Mouse (Mus musculus): ENCODE measurements at regions not wholly inside any gene's neighbourhood (a gene's known extent, or its start where the extent isn't known, plus 50 kb on each side); places are given as distances from the start of the nearest gene placed in this dataset.

- Histone ChIP-seq H3K9me3 (replicated peaks; ENCODE audit: control insufficient read depth, low read length) (no peaks in the 10 kb centered on the region), H3K27ac (ENCODE audit: low read depth, low read length) (no peak overlapping the region), H3K27me3 (ENCODE audit: control insufficient read depth, insufficient read depth, low read length) (no peaks in the 10 kb centered on the region), H3K9ac (ENCODE audit: low read depth, low read length) (no peak overlapping the region), H3K36me3 (ENCODE audit: control insufficient read depth, insufficient read depth, low read length) (no peaks in the 10 kb centered on the region), H3K4me2 (no peak overlapping the region), H3K4me3 (ENCODE audit: low read depth, low read length) (no peak overlapping the region), H3K4me1 (ENCODE audit: control insufficient read depth, insufficient read depth, low read length) (no peaks in the 10 kb centered on the region)
- no peak for ATAC-seq (replicated peaks; ENCODE audit: insufficient number of reproducible peaks, low FRiP score, low TSS enrichment)
Measured at GRCm38 (mm10) chr15:60601885-60602284, 251.7 kb downstream of the Fam84b start.

GRCm38 (mm10) chr15:60577084-60577483 is 276.5 kb downstream of the Fam84b start:
- Histone ChIP-seq H3K27me3 (ENCODE audit: control insufficient read depth, insufficient read depth, low read length) (no peaks in the 10 kb centered on the region), H3K27ac (ENCODE audit: low read depth, low read length) (no peak overlapping the region), H3K4me2 (no peak overlapping the region), H3K4me3 (ENCODE audit: low read depth, low read length) (no peak overlapping the region), H3K36me3 (ENCODE audit: control insufficient read depth, insufficient read depth, low read length) (no peaks in the 10 kb centered on the region), H3K9me3 (replicated peaks; ENCODE audit: control insufficient read depth, low read length) (no peaks in the 10 kb centered on the region), H3K9ac (ENCODE audit: low read depth, low read length) (no peak overlapping the region), H3K4me1 (ENCODE audit: control insufficient read depth, insufficient read depth, low read length) (no peaks in the 10 kb centered on the region)
- 77% methylated on average over 5 of the region's 5 CpGs for WGBS (ENCODE audit: insufficient replicate concordance)
- ATAC-seq (replicated peaks; ENCODE audit: insufficient number of reproducible peaks, low FRiP score, low TSS enrichment): no peak

- Histone ChIP-seq H3K27me3 (ENCODE audit: control insufficient read depth, insufficient read depth, low read length) (no peaks in the 10 kb centered on the region), H3K4me1 (ENCODE audit: control insufficient read depth, insufficient read depth, low read length) (no peaks in the 10 kb centered on the region), H3K9me3 (replicated peaks; ENCODE audit: control insufficient read depth, low read length) (no peaks in the 10 kb centered on the region), H3K4me2 (no peak overlapping the region), H3K9ac (ENCODE audit: low read depth, low read length) (no peak overlapping the region), H3K36me3 (ENCODE audit: control insufficient read depth, insufficient read depth, low read length) (no peaks in the 10 kb centered on the region), H3K27ac (ENCODE audit: low read depth, low read length) (no peak overlapping the region), H3K4me3 (ENCODE audit: low read depth, low read length) (no peak overlapping the region)
- no peak for ATAC-seq (replicated peaks; ENCODE audit: insufficient number of reproducible peaks, low FRiP score, low TSS enrichment)
- 83% methylated on average over 3 of the region's 3 CpGs for WGBS (ENCODE audit: insufficient replicate concordance)
Measured at GRCm38 (mm10) chr15:60566267-60566666, 287.3 kb downstream of the Fam84b start.

- H3K27me3 ChIP-seq (ENCODE audit: control insufficient read depth, insufficient read depth, low read length): no peaks in the 10 kb centered on the region
- ATAC-seq (replicated peaks; ENCODE audit: insufficient number of reproducible peaks, low FRiP score, low TSS enrichment): no peak
- no peak overlapping the region for H3K4me3 ChIP-seq (ENCODE audit: low read depth, low read length)
- H3K4me1 ChIP-seq (ENCODE audit: control insufficient read depth, insufficient read depth, low read length): no peaks in the 10 kb centered on the region
- H3K27ac ChIP-seq (ENCODE audit: low read depth, low read length): no peak overlapping the region
- H3K9me3 ChIP-seq (replicated peaks; ENCODE audit: control insufficient read depth, low read length): no peaks in the 10 kb centered on the region
- no peak overlapping the region for H3K9ac ChIP-seq (ENCODE audit: low read depth, low read length)
- no peaks in the 10 kb centered on the region for H3K36me3 ChIP-seq (ENCODE audit: control insufficient read depth, insufficient read depth, low read length)
- no peak overlapping the region for H3K4me2 ChIP-seq
- WGBS (ENCODE audit: insufficient replicate concordance): 42% methylated on average over 2 of the region's 2 CpGs
Measured at GRCm38 (mm10) chr15:60565017-60565416, 288.6 kb downstream of the Fam84b start.

GRCm38 (mm10) chr15:60560641-60561040 is 292.9 kb downstream of the Fam84b start:
- H3K4me3 ChIP-seq (ENCODE audit: low read depth, low read length): no peak overlapping the region
- H3K36me3 ChIP-seq (ENCODE audit: control insufficient read depth, insufficient read depth, low read length): no peaks in the 10 kb centered on the region
- no peaks in the 10 kb centered on the region for H3K9me3 ChIP-seq (replicated peaks; ENCODE audit: control insufficient read depth, low read length)
- 72% methylated on average over 1 of the region's 1 CpGs for WGBS (ENCODE audit: insufficient replicate concordance)
- no peak for ATAC-seq (replicated peaks; ENCODE audit: insufficient number of reproducible peaks, low FRiP score, low TSS enrichment)
- no peaks in the 10 kb centered on the region for H3K4me1 ChIP-seq (ENCODE audit: control insufficient read depth, insufficient read depth, low read length)
- H3K4me2 ChIP-seq: no peak overlapping the region
- no peaks in the 10 kb centered on the region for H3K27me3 ChIP-seq (ENCODE audit: control insufficient read depth, insufficient read depth, low read length)
- no peak overlapping the region for H3K27ac ChIP-seq (ENCODE audit: low read depth, low read length)
- H3K9ac ChIP-seq (ENCODE audit: low read depth, low read length): no peak overlapping the region

- 80% methylated on average over 2 of the region's 2 CpGs for WGBS (ENCODE audit: insufficient replicate concordance)
- H3K27ac ChIP-seq (ENCODE audit: low read depth, low read length): no peak overlapping the region
- H3K4me3 ChIP-seq (ENCODE audit: low read depth, low read length): no peak overlapping the region
- no peaks in the 10 kb centered on the region for H3K36me3 ChIP-seq (ENCODE audit: control insufficient read depth, insufficient read depth, low read length)
- no peaks in the 10 kb centered on the region for H3K4me1 ChIP-seq (ENCODE audit: control insufficient read depth, insufficient read depth, low read length)
- ATAC-seq (replicated peaks; ENCODE audit: insufficient number of reproducible peaks, low FRiP score, low TSS enrichment): no peak
- no peaks in the 10 kb centered on the region for H3K27me3 ChIP-seq (ENCODE audit: control insufficient read depth, insufficient read depth, low read length)
- H3K4me2 ChIP-seq: no peak overlapping the region
- no peaks in the 10 kb centered on the region; the same call in 1 of the 2 replicates for H3K9me3 ChIP-seq (replicated peaks; ENCODE audit: control insufficient read depth, low read length)
- no peak overlapping the region for H3K9ac ChIP-seq (ENCODE audit: low read depth, low read length)
Measured at GRCm38 (mm10) chr15:60555691-60556090, 297.9 kb downstream of the Fam84b start.

- no peaks in the 10 kb centered on the region for H3K4me1 ChIP-seq (ENCODE audit: control insufficient read depth, insufficient read depth, low read length)
- 45% methylated on average over 1 of the region's 1 CpGs for WGBS (ENCODE audit: insufficient replicate concordance)
- ATAC-seq (replicated peaks; ENCODE audit: insufficient number of reproducible peaks, low FRiP score, low TSS enrichment): no peak
Measured at GRCm38 (mm10) chr15:60554587-60554986, 299.0 kb downstream of the Fam84b start.

GRCm38 (mm10) chr15:60548045-60548444 is 305.5 kb downstream of the Fam84b start:
- H3K9me3 ChIP-seq (replicated peaks; ENCODE audit: control insufficient read depth, low read length): no peaks in the 10 kb centered on the region
- H3K4me1 ChIP-seq (ENCODE audit: control insufficient read depth, insufficient read depth, low read length): no peaks in the 10 kb centered on the region
- no peak overlapping the region for H3K27ac ChIP-seq (ENCODE audit: low read depth, low read length)
- WGBS (ENCODE audit: insufficient replicate concordance): 66% methylated on average over 7 of the region's 7 CpGs
- no peaks in the 10 kb centered on the region for H3K27me3 ChIP-seq (ENCODE audit: control insufficient read depth, insufficient read depth, low read length)
- H3K4me2 ChIP-seq: no peak overlapping the region
- no peaks in the 10 kb centered on the region for H3K36me3 ChIP-seq (ENCODE audit: control insufficient read depth, insufficient read depth, low read length)
- no peak overlapping the region for H3K9ac ChIP-seq (ENCODE audit: low read depth, low read length)
- no peak for ATAC-seq (replicated peaks; ENCODE audit: insufficient number of reproducible peaks, low FRiP score, low TSS enrichment)
- H3K4me3 ChIP-seq (ENCODE audit: low read depth, low read length): no peak overlapping the region

More at GRCm38 (mm10) chr15:60554587-60554986, 299.0 kb downstream of the Fam84b start:
- Histone ChIP-seq H3K27me3 (ENCODE audit: control insufficient read depth, insufficient read depth, low read length) (no peaks in the 10 kb centered on the region), H3K9me3 (replicated peaks; ENCODE audit: control insufficient read depth, low read length) (no peaks in the 10 kb centered on the region; the same call in 1 of the 2 replicates), H3K27ac (ENCODE audit: low read depth, low read length) (no peak overlapping the region), H3K4me3 (ENCODE audit: low read depth, low read length) (no peak overlapping the region), H3K36me3 (ENCODE audit: control insufficient read depth, insufficient read depth, low read length) (no peaks in the 10 kb centered on the region), H3K9ac (ENCODE audit: low read depth, low read length) (no peak overlapping the region), H3K4me2 (no peak overlapping the region)

- 74% methylated on average over 4 of the region's 4 CpGs for WGBS (ENCODE audit: insufficient replicate concordance)
- H3K9ac ChIP-seq (ENCODE audit: low read depth, low read length): no peak overlapping the region
- no peak overlapping the region for H3K27ac ChIP-seq (ENCODE audit: low read depth, low read length)
- ATAC-seq (replicated peaks; ENCODE audit: insufficient number of reproducible peaks, low FRiP score, low TSS enrichment): no peak
- no peaks in the 10 kb centered on the region for H3K9me3 ChIP-seq (replicated peaks; ENCODE audit: control insufficient read depth, low read length)
- H3K4me2 ChIP-seq: no peak overlapping the region
- H3K27me3 ChIP-seq (ENCODE audit: control insufficient read depth, insufficient read depth, low read length): no peaks in the 10 kb centered on the region
- H3K4me1 ChIP-seq (ENCODE audit: control insufficient read depth, insufficient read depth, low read length): no peaks in the 10 kb centered on the region
- H3K36me3 ChIP-seq (ENCODE audit: control insufficient read depth, insufficient read depth, low read length): no peaks in the 10 kb centered on the region
- H3K4me3 ChIP-seq (ENCODE audit: low read depth, low read length): no peak overlapping the region
Measured at GRCm38 (mm10) chr15:60537191-60537590, 316.4 kb downstream of the Fam84b start.
